Mouse (Mus musculus): ENCODE results near the gene Nucb2. TPM values are rescaled to one million over a fixed set of nuclear protein-coding genes. Genes with fewer than 3 reads are reported as not detected.

The Nucb2 gene
- polyA plus RNA-seq, 1 experiment from 2014 or later: 17.0 TPM

DNA sequence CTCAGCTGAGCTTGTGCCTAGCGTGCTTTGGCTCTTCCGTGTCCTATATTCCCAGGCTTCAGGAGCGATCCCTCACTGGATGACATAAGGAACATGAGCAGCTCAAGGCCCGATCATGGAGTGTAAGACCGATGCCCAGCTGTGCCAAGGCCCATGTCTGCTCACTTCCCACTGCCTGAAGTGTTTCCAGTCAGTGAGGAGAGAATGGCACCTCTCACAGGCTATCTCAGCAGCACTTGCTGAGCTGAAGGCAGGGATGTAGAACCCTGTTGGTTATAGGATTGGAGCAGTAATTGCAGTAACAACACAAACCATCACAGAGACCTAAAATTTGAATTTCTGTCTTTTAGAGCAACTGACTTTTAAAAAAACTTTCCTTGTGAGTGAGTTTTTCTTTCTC lies 26.3 kb downstream of the Nucb2 start:
- Histone ChIP-seq H3K9ac (no peak overlapping the region), H3K4me3 (replicated peaks) (no peak overlapping the region), H3K4me2 (replicated peaks) (no peak overlapping the region), H3K9me3 (no peaks in the 10 kb centered on the region), H3K27ac (no peak overlapping the region), H3K27me3 (replicated peaks) (no peaks in the 10 kb centered on the region), H3K4me1 (replicated peaks) (no peaks in the 10 kb centered on the region), H3K36me3 (no peaks in the 10 kb centered on the region)
- WGBS: 93% methylated on average over 5 of the region's 5 CpGs
- ATAC-seq: no peak

DNA sequence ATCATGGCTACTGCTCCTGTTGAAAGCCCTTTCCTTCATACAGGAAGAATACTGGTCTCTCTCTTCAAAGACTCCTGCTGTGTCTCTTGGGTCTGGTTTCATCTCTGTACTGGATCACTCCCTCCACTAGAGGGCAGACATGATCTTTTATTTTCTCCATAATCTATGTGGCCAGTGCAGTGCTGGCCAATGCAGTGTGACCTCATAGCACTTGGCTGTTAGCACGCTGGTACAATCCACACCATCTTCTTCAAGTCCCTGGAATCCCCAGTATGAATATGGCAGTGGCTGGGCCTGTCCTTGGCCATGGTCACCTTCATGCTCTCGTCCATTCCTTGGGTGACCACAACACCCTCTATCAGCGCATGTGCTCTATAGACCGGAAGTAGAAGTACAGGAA lies 27.1 kb downstream of the Nucb2 start:
- Histone ChIP-seq H3K27me3 (replicated peaks) (no peaks in the 10 kb centered on the region), H3K4me2 (replicated peaks) (no peak overlapping the region), H3K9ac (no peak overlapping the region), H3K9me3 (no peaks in the 10 kb centered on the region), H3K4me3 (replicated peaks) (no peak overlapping the region), H3K36me3 (no peaks in the 10 kb centered on the region), H3K27ac (no peak overlapping the region), H3K4me1 (replicated peaks) (no peaks in the 10 kb centered on the region)
- 81% methylated on average over 4 of the region's 4 CpGs for WGBS
- ATAC-seq: no peak

DNA sequence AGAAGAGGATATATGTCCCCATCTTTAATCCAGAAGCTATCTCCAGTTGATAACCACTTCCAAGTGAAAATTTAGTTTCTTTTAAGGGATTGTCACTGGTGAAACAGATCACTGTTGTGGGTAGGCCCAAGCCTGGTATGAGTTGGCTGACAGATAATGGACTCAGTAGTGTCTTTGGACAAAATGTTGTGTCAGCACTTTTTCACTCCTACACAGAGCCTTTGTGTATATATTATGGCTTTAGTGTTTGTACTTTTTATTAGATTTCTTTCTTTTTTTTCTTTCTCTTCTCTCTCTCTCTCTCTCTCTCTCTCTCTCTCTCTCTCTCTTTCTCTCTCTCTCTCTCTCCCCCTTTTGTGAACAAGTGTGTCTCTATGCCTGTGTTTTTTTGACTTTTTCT lies 52.7 kb downstream of the Nucb2 start:
- Histone ChIP-seq H3K4me1 (replicated peaks) (no peaks in the 10 kb centered on the region), H3K36me3 (no peaks in the 10 kb centered on the region), H3K4me3 (replicated peaks) (no peak overlapping the region), H3K4me2 (replicated peaks) (no peak overlapping the region), H3K9ac (no peak overlapping the region), H3K9me3 (no peaks in the 10 kb centered on the region), H3K27ac (no peak overlapping the region), H3K27me3 (replicated peaks) (no peaks in the 10 kb centered on the region)
- ATAC-seq: no peak

GRCm38 (mm10) chr7:116574551-116574950 lies 70.4 kb downstream of the Nucb2 start:
- Histone ChIP-seq H3K4me2 (replicated peaks) (no peak overlapping the region), H3K4me3 (replicated peaks) (no peak overlapping the region), H3K9ac (no peak overlapping the region), H3K4me1 (replicated peaks) (no peaks in the 10 kb centered on the region), H3K9me3 (no peaks in the 10 kb centered on the region), H3K27ac (no peak overlapping the region), H3K36me3 (no peaks in the 10 kb centered on the region), H3K27me3 (replicated peaks) (no peaks in the 10 kb centered on the region)
- ATAC-seq: no peak

Other genes with a start within 250 kb of the Nucb2 start
- gene Plekha7, start 196.0 kb upstream of the Nucb2 start, polyA plus RNA-seq (2015; fragmentation: Nextera tagmentation; extraction: Ambion mirVana): 21.1 and 21.4 TPM in 2 replicates
- gene Rps13, start 170.2 kb upstream of the Nucb2 start, polyA plus RNA-seq (2015; fragmentation: Nextera tagmentation; extraction: Ambion mirVana): 829 and 865 TPM in 2 replicates
- 22.3 and 24.5 TPM in 2 replicates for gene Pik3c2a, start 60.9 kb upstream of the Nucb2 start, polyA plus RNA-seq (2015; fragmentation: Nextera tagmentation; extraction: Ambion mirVana)

Measured in intestine, embryonic 15.5 days (tissue).